Mouse (Mus musculus) lung, adult 18-20 months (tissue): ENCODE results near the gene Gpr83.

Experiments
- DNase-seq, 2 experiments: peaks; one replicate each; pipeline ENCODE4 v3.0.0; 2022; ENCODE audit warnings: mixed read lengths in 2 of 2

The Gpr83 gene

GRCm38 (mm10) chr9:14859868-14860639 lies at the start of gene Gpr83:
TSS of gene Gpr83 (plus strand) at chr9:14860210.
- DNase-seq = no peak

- DNase-seq = no peak
These were observed 38.6 kb upstream of the Gpr83 start for GRCm38 (mm10) chr9:14821396-14821795.

- DNase-seq = no peak
These were observed 35.2 kb upstream of the Gpr83 start for GRCm38 (mm10) chr9:14824840-14825239.

GRCm38 (mm10) chr9:14827875-14828274 lies 32.1 kb upstream of the Gpr83 start:
- DNase-seq = peak; percentile 26 to 38

- no peak for DNase-seq
These were observed 28.0 kb upstream of the Gpr83 start for GRCm38 (mm10) chr9:14832046-14832445.

GRCm38 (mm10) chr9:14835335-14836075 lies 24.5 kb upstream of the Gpr83 start:
- DNase-seq = no peak

GRCm38 (mm10) chr9:14839527-14839926 lies 20.5 kb upstream of the Gpr83 start:
- no peak for DNase-seq

GRCm38 (mm10) chr9:14839970-14840369 lies 20.0 kb upstream of the Gpr83 start:
- no peak for DNase-seq

GRCm38 (mm10) chr9:14841878-14842761 lies 17.9 kb upstream of the Gpr83 start:
- DNase-seq = peak; percentile 21 to 26

GRCm38 (mm10) chr9:14843311-14843857 lies 16.6 kb upstream of the Gpr83 start:
- no peak for DNase-seq

GRCm38 (mm10) chr9:14843901-14844300 lies 16.1 kb upstream of the Gpr83 start:
- no peak for DNase-seq

GRCm38 (mm10) chr9:14846428-14846827 lies 13.6 kb upstream of the Gpr83 start:
- DNase-seq = no peak

GRCm38 (mm10) chr9:14848267-14848935 lies 11.6 kb upstream of the Gpr83 start:
- DNase-seq = no peak

- no peak for DNase-seq
These were observed 5.4 kb upstream of the Gpr83 start for GRCm38 (mm10) chr9:14854585-14854984.

GRCm38 (mm10) chr9:14856922-14857654 lies 2.9 kb upstream of the Gpr83 start:
- no peak for DNase-seq

GRCm38 (mm10) chr9:14858170-14858706 lies 1.8 kb upstream of the Gpr83 start:
- no peak for DNase-seq

- no peak for DNase-seq
These were observed 1.2 kb upstream of the Gpr83 start for GRCm38 (mm10) chr9:14858782-14859181.

GRCm38 (mm10) chr9:14863126-14863525 lies 3.1 kb downstream of the Gpr83 start:
- DNase-seq = no peak

GRCm38 (mm10) chr9:14864726-14865125 lies 4.7 kb downstream of the Gpr83 start:
- DNase-seq = no peak

- no peak for DNase-seq
These were observed 6.9 kb downstream of the Gpr83 start for GRCm38 (mm10) chr9:14866957-14867356.

GRCm38 (mm10) chr9:14868326-14868725 lies 8.3 kb downstream of the Gpr83 start:
- no peak for DNase-seq
